Comparison of ENCODE assay signal across 9 mouse cellular contexts in the genomic region with DNA sequence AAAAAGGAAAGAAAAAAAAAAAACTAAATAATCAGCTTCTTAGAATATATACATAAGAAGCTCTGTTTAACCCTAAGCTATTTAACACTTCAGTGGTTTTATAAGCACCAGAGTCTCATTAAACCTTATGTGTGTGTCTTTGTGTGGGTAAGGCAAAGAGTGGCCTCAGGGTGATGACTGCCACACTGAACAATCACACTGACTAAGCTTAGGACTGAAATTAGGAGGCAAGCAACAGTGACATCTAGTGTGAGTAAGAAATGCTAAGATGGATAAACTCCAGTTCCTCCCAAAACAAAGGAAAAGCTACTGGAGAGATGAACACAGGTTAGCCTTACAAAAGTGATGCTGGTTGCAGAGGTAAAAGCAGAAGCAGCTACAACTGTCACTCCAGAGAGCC.
A peak's percentile ranks its signal among the peaks of the same experiment; 100 is the strongest.
DNase-seq lines count a peak whose midpoint lies in the region; ATAC-seq lines count a peak whose summit lies in the region.
"Had no signal": no experiment of that assay in that cellular context is flagged by ENCODE, and none has a peak within 500 bp of the region (broad histone marks: within the 10 kb centered on the region; RNA-seq: fewer than 3 reads in every experiment).

No protein-coding gene starts in this region.

- no peak overlapping the region for H3K27ac ChIP-seq in embryonic facial prominence, embryonic 12.5 days
- H3K27ac ChIP-seq in midbrain, embryonic 13.5 days: 0 out of 2 replicates have a peak overlapping the region, but pooled peaks have one; percentile 7

- H3K4me2 ChIP-seq in embryonic facial prominence, embryonic 12.5 days (replicated peaks): no peak overlapping the region
- H3K4me2 ChIP-seq in midbrain, embryonic 13.5 days (replicated peaks): no peak overlapping the region

- H3K36me3 ChIP-seq in embryonic facial prominence, embryonic 12.5 days: no peaks in the 10 kb centered on the region
- H3K36me3 ChIP-seq in midbrain, embryonic 13.5 days: no peaks in the 10 kb centered on the region

- no peak overlapping the region for H3K4me3 ChIP-seq in embryonic facial prominence, embryonic 12.5 days
- H3K4me3 ChIP-seq in midbrain, embryonic 13.5 days (replicated peaks): no peak overlapping the region

- no peak for DNase-seq in frontal cortex, postnatal 14 days (ENCODE audit: low spot score in 2 of 2)
- DNase-seq in Muller cell, postnatal 12 days (ENCODE audit: inconsistent ontology term): peak; percentile 40
- no peak for DNase-seq in urinary bladder, postnatal 4 days (ENCODE audit: low spot score in 2 of 2)
- no peak for DNase-seq in T-cell, adult 2 months (ENCODE audit: low spot score)
- DNase-seq in spleen, postnatal 4 days (ENCODE audit: low spot score in 2 of 2): no peak
- DNase-seq: gastrocnemius, postnatal 14 days had no signal

- ATAC-seq in frontal cortex, adult (ENCODE audit: low TSS enrichment): peak; percentile 95
- peak; percentile 28; the same call in 1 of the 2 replicates for ATAC-seq in embryonic facial prominence, embryonic 12.5 days (ENCODE audit: insufficient number of reproducible peaks, insufficient read depth, low FRiP score, low TSS enrichment)
- ATAC-seq in midbrain, embryonic 13.5 days: peak; percentile 91

- no peak overlapping the region for H3K9ac ChIP-seq in embryonic facial prominence, embryonic 12.5 days
- no peak overlapping the region for H3K9ac ChIP-seq in midbrain, embryonic 13.5 days (replicated peaks)

- no peaks in the 10 kb centered on the region for H3K4me1 ChIP-seq in embryonic facial prominence, embryonic 12.5 days
- H3K4me1 ChIP-seq in midbrain, embryonic 13.5 days (replicated peaks): peaks cover 2% of the 10 kb centered on the region; the same call in 1 of the 2 replicates

- no peaks in the 10 kb centered on the region for H3K9me3 ChIP-seq in embryonic facial prominence, embryonic 12.5 days
- H3K9me3 ChIP-seq in midbrain, embryonic 13.5 days: no peaks in the 10 kb centered on the region

- H3K27me3 ChIP-seq in embryonic facial prominence, embryonic 12.5 days: no peaks in the 10 kb centered on the region
- no peaks in the 10 kb centered on the region for H3K27me3 ChIP-seq in midbrain, embryonic 13.5 days

Comparison
In these comparisons a context has a peak if more than half of its experiments do, and no peak if none do; other contexts are left out.
1. ATAC-seq: peak in every context shown above with its lines; median percentile 95 in frontal cortex, adult; 91 in midbrain, embryonic 13.5 days; 28 in embryonic facial prominence, embryonic 12.5 days.